Mouse (Mus musculus) intestine, embryonic 16.5 days (tissue): ENCODE measurements at regions not wholly inside any gene's neighbourhood (a gene's known extent, or its start where the extent isn't known, plus 50 kb on each side); places are given as distances from the start of the nearest gene placed in this dataset. TPM values are rescaled to one million over a fixed set of nuclear protein-coding genes. Genes with fewer than 3 reads are reported as not detected.

Experiments
- ATAC-seq: fragments of 200-750 bp; cut with Nextera tagmentation; 2 replicates; pipeline ENCODE4 v1.8.0; 2017; ENCODE audit warnings: moderate TSS enrichment, moderate library complexity
- H3K27ac ChIP-seq: fragments of 300-500 bp; sonication (generic); 2 replicates; pipeline ENCODE4 v1.5.1; 2014; ENCODE audit warnings: mild to moderate bottlenecking, low read length
- H3K27me3 ChIP-seq: fragments of 300-500 bp; sonication (generic); replicated peaks from 2 replicates; pipeline ENCODE4 v1.6.1; 2014; ENCODE audit warnings: low read length, control low read depth, mixed read lengths; ENCODE audit not compliant: control insufficient read depth, insufficient read depth
- H3K36me3 ChIP-seq: fragments of 300-500 bp; sonication (generic); 2 replicates; pipeline ENCODE4 v1.6.1; 2014; ENCODE audit warnings: low read length, control low read depth; ENCODE audit not compliant: control insufficient read depth, insufficient read depth
- H3K4me1 ChIP-seq: fragments of 300-500 bp; sonication (generic); 2 replicates; pipeline ENCODE4 v1.6.1; 2014; ENCODE audit warnings: low read length, control low read depth, mixed read lengths; ENCODE audit not compliant: control insufficient read depth, insufficient read depth
- H3K4me2 ChIP-seq: fragments of 300-500 bp; sonication (generic); 2 replicates; pipeline ENCODE4 v1.6.1; 2014; ENCODE audit warnings: low read depth, low read length, control low read depth
- H3K4me3 ChIP-seq: fragments of 300-500 bp; sonication (generic); 2 replicates; pipeline ENCODE4 v1.5.1; 2014; ENCODE audit warnings: mild to moderate bottlenecking, low read length
- H3K9ac ChIP-seq: fragments of 300-500 bp; sonication (generic); 2 replicates; pipeline ENCODE4 v1.6.1; 2014; ENCODE audit warnings: low read depth, low read length
- H3K9me3 ChIP-seq: fragments of 300-500 bp; sonication (generic); 2 replicates; pipeline ENCODE4 v1.6.1; 2016; ENCODE audit warnings: low read length, control low read depth; ENCODE audit not compliant: control insufficient read depth
- WGBS: fragments of 180-500 bp; shearing (Covaris S2); extraction: QIAGEN DNeasy Blood & Tissue Kit; methylation state at CpG from one replicate; pipeline ENCODE4 v1.1.7; 2014; 5-methylcytosine and 5-hydroxymethylcytosine counted together
- microRNA-seq: library from miRNA; unstranded; fragments of <30 nt; microRNA quantifications from one replicate; pipeline ENCODE4, GENCODE M21; 2016

GRCm38 (mm10) chr16:3256051-3256450 is 334.8 kb upstream of the Olfr161 start:
- H3K9ac ChIP-seq: no peak overlapping the region
- H3K9me3 ChIP-seq: 0 out of 2 replicates have a peak, but pooled peaks cover 9% of the 10 kb centered on the region
- ATAC-seq: no peak
- no peak overlapping the region for H3K4me2 ChIP-seq
- no peak overlapping the region for H3K27ac ChIP-seq
- H3K27me3 ChIP-seq: no peaks in the 10 kb centered on the region
- no peaks in the 10 kb centered on the region for H3K36me3 ChIP-seq
- no peaks in the 10 kb centered on the region for H3K4me1 ChIP-seq
- no peak overlapping the region for H3K4me3 ChIP-seq

GRCm38 (mm10) chr16:3265351-3265750 is 325.5 kb upstream of the Olfr161 start:
- Histone ChIP-seq H3K4me3 (no peak overlapping the region), H3K9me3 (peaks cover 11% of the 10 kb centered on the region), H3K4me1 (no peaks in the 10 kb centered on the region), H3K27me3 (no peaks in the 10 kb centered on the region), H3K36me3 (no peaks in the 10 kb centered on the region), H3K27ac (no peak overlapping the region), H3K9ac (no peak overlapping the region), H3K4me2 (no peak overlapping the region)
- ATAC-seq: no peak
- WGBS: 78% methylated on average over 1 of the region's 1 CpGs

GRCm38 (mm10) chr16:3271819-3272490 is 318.9 kb upstream of the Olfr161 start:
- no peak overlapping the region for H3K27ac ChIP-seq
- no peaks in the 10 kb centered on the region for H3K4me1 ChIP-seq
- H3K36me3 ChIP-seq: no peaks in the 10 kb centered on the region
- H3K4me3 ChIP-seq: no peak overlapping the region
- WGBS: 52% methylated on average over 2 of the region's 2 CpGs
- H3K4me2 ChIP-seq: no peak overlapping the region
- H3K9ac ChIP-seq: no peak overlapping the region
- H3K9me3 ChIP-seq: peaks cover 16% of the 10 kb centered on the region; the same call in 1 of the 2 replicates
- ATAC-seq: peak; percentile 21; the same call in 1 of the 2 replicates
- no peaks in the 10 kb centered on the region for H3K27me3 ChIP-seq

GRCm38 (mm10) chr16:3273427-3273826 is 317.4 kb upstream of the Olfr161 start:
- no peaks in the 10 kb centered on the region for H3K27me3 ChIP-seq
- ATAC-seq: no peak
- peaks cover 16% of the 10 kb centered on the region; the same call in 1 of the 2 replicates for H3K9me3 ChIP-seq
- no peak overlapping the region for H3K4me3 ChIP-seq
- no peak overlapping the region for H3K9ac ChIP-seq
- 80% methylated on average over 2 of the region's 2 CpGs for WGBS
- H3K4me2 ChIP-seq: no peak overlapping the region
- no peak overlapping the region for H3K27ac ChIP-seq
- H3K4me1 ChIP-seq: no peaks in the 10 kb centered on the region
- H3K36me3 ChIP-seq: no peaks in the 10 kb centered on the region

Small RNA genes lying in the stretch of these regions (microRNA-seq; reads per million reads assigned to microRNA genes)
- not detected for gene Gm23215
